Mouse (Mus musculus) intestine, postnatal 0 days (tissue): Measurements from ENCODE around the gene Olfr697. TPM values are rescaled to one million over a fixed set of nuclear protein-coding genes. Genes with fewer than 3 reads are reported as not detected.
"Not testable (repeated sequence)": the region's sequence is repeated elsewhere in the genome, so short reads cannot be mapped to it uniquely, and the experiment has no call there.

Experiments
- ATAC-seq: fragments of 200-750 bp; cut with Nextera tagmentation; 2 replicates; pipeline ENCODE4 v1.8.0; 2017; ENCODE audit warnings: mild to moderate bottlenecking, moderate TSS enrichment, moderate library complexity
- H3K27ac ChIP-seq: fragments of 300-500 bp; sonication (generic); 2 replicates; pipeline ENCODE4 v1.5.1; 2014; ENCODE audit warnings: mild to moderate bottlenecking, low read depth, low read length, moderate library complexity
- H3K27me3 ChIP-seq: fragments of 300-500 bp; sonication (generic); replicated peaks from 2 replicates; pipeline ENCODE4 v1.6.1; 2014; ENCODE audit warnings: low read length, mixed read lengths; ENCODE audit not compliant: control insufficient read depth, insufficient read depth
- H3K36me3 ChIP-seq: fragments of 300-500 bp; sonication (generic); 2 replicates; pipeline ENCODE4 v1.6.1; 2014; ENCODE audit warnings: mild to moderate bottlenecking, moderate library complexity; ENCODE audit not compliant: control insufficient read depth, insufficient read depth
- H3K4me1 ChIP-seq: fragments of 300-500 bp; sonication (generic); replicated peaks from 2 replicates; pipeline ENCODE4 v1.6.1; 2014; ENCODE audit warnings: antibody characterized with exemption, low read length, mixed read lengths; ENCODE audit not compliant: control insufficient read depth, insufficient read depth
- H3K4me2 ChIP-seq: fragments of 300-500 bp; sonication (generic); replicated peaks from 2 replicates; pipeline ENCODE4 v1.6.1; 2014; ENCODE audit warnings: low read depth, mild to moderate bottlenecking, moderate library complexity
- H3K4me3 ChIP-seq: fragments of 300-500 bp; sonication (generic); 2 replicates; pipeline ENCODE4 v1.5.1; 2014; ENCODE audit warnings: low read depth, low read length
- H3K9ac ChIP-seq: fragments of 300-500 bp; sonication (generic); 2 replicates; pipeline ENCODE4 v1.6.1; 2014; ENCODE audit warnings: mild to moderate bottlenecking, low read depth, low read length
- H3K9me3 ChIP-seq: fragments of 300-500 bp; sonication (generic); 2 replicates; pipeline ENCODE4 v1.6.1; 2016; ENCODE audit warnings: mixed run types; ENCODE audit not compliant: control insufficient read depth
- CTCF ChIP-seq: sonication (generic); IDR thresholded peaks from 2 replicates; pipeline ENCODE4 v1.5.1; 2016; ENCODE audit warnings: low read depth, mild to moderate bottlenecking, control low read depth, antibody characterized with exemption, moderate library complexity
- WGBS: fragments of 180-500 bp; shearing (Covaris S2); extraction: QIAGEN DNeasy Blood & Tissue Kit; methylation state at CpG from one replicate; pipeline ENCODE4 v1.1.7; 2014; 5-methylcytosine and 5-hydroxymethylcytosine counted together
- polyA plus RNA-seq: library from polyadenylated mRNA; unstranded; fragments of >200 nt; fragmentation: Nextera tagmentation; extraction: Ambion mirVana; gene quantifications from 2 replicates; pipeline ENCODE4 v1.2.1, GENCODE M21; 2015

Olfr697 gene
- polyA plus RNA-seq, 1 experiment from 2014 or later: not detected

- no peak overlapping the region for H3K9ac ChIP-seq
- 12% methylated on average over 2 of the region's 2 CpGs for WGBS
- no peak overlapping the region for H3K4me2 ChIP-seq
- peaks cover 10% of the 10 kb centered on the region; the same call in 1 of the 2 replicates for H3K27me3 ChIP-seq
- no peaks in the 10 kb centered on the region for H3K36me3 ChIP-seq
- 0 out of 2 replicates have a peak, but pooled peaks have one; percentile 49 for ATAC-seq
- no peaks in the 10 kb centered on the region for H3K9me3 ChIP-seq
- H3K27ac ChIP-seq: no peak overlapping the region
- no peak for TF ChIP-seq CTCF
- H3K4me1 ChIP-seq: no peaks in the 10 kb centered on the region
- H3K4me3 ChIP-seq: no peak overlapping the region
These were observed 8.5 kb downstream of the Olfr697 start for GRCm38 (mm10) chr7:106733717-106734116.

- H3K27me3 ChIP-seq, H3K27ac ChIP-seq, H3K9ac ChIP-seq, H3K4me1 ChIP-seq, H3K36me3 ChIP-seq, H3K4me2 ChIP-seq, H3K9me3 ChIP-seq, H3K4me3 ChIP-seq, ATAC-seq: not testable (repeated sequence)
- WGBS: 80% methylated on average over 2 of the region's 2 CpGs
These were observed 16.6 kb downstream of the Olfr697 start for GRCm38 (mm10) chr7:106725654-106726053.

GRCm38 (mm10) chr7:106716296-106716695, 25.9 kb downstream of the Olfr697 start, which contains the start of gene Olfr695:
Olfr695 (minus strand) TSS chr7:106716396.
- no peak within 1 kb of the TSS for H3K4me2 ChIP-seq
- H3K9ac ChIP-seq: no peak within 1 kb of the TSS
- no peak within 1 kb of the TSS for H3K27ac ChIP-seq
- no peaks in the 10 kb centered on the region for H3K27me3 ChIP-seq
- H3K4me3 ChIP-seq: no peak within 1 kb of the TSS
- TF ChIP-seq CTCF: no peak
- no peaks in the 10 kb centered on the region for H3K36me3 ChIP-seq
- H3K4me1 ChIP-seq: no peaks in the 10 kb centered on the region
- no peaks in the 10 kb centered on the region for H3K9me3 ChIP-seq
- ATAC-seq: no peak

GRCm38 (mm10) chr7:106711463-106711862, 30.8 kb downstream of the Olfr697 start:
- Histone ChIP-seq H3K9me3 (no peaks in the 10 kb centered on the region), H3K27me3 (no peaks in the 10 kb centered on the region), H3K27ac (no peak overlapping the region), H3K9ac (no peak overlapping the region), H3K4me1 (no peaks in the 10 kb centered on the region), H3K4me3 (no peak overlapping the region), H3K4me2 (no peak overlapping the region), H3K36me3 (no peaks in the 10 kb centered on the region)
- ATAC-seq: no peak
- 88% methylated on average over 6 of the region's 6 CpGs for WGBS
- TF ChIP-seq CTCF: no peak

- H3K4me3 ChIP-seq, H3K27me3 ChIP-seq, H3K9ac ChIP-seq, H3K27ac ChIP-seq, H3K9me3 ChIP-seq, H3K36me3 ChIP-seq, H3K4me2 ChIP-seq, H3K4me1 ChIP-seq, ATAC-seq: not testable (repeated sequence)
- WGBS: 91% methylated on average over 10 of the region's 10 CpGs
These were observed 34.5 kb downstream of the Olfr697 start for GRCm38 (mm10) chr7:106707705-106708104.

GRCm38 (mm10) chr7:106696891-106697290, 45.4 kb downstream of the Olfr697 start:
- WGBS: 86% methylated on average over 1 of the region's 1 CpGs
- Histone ChIP-seq H3K4me2 (no peak overlapping the region), H3K27me3 (no peaks in the 10 kb centered on the region), H3K9ac (no peak overlapping the region), H3K36me3 (no peaks in the 10 kb centered on the region), H3K9me3 (no peaks in the 10 kb centered on the region), H3K4me3 (no peak overlapping the region), H3K4me1 (no peaks in the 10 kb centered on the region), H3K27ac (no peak overlapping the region)
- no peak for ATAC-seq
- no peak for TF ChIP-seq CTCF

GRCm38 (mm10) chr7:106692976-106693375, 49.3 kb downstream of the Olfr697 start:
- WGBS: 83% methylated on average over 3 of the region's 3 CpGs
- no peak for ATAC-seq
- H3K4me2 ChIP-seq: no peak overlapping the region

More at GRCm38 (mm10) chr7:106692976-106693375, 49.3 kb downstream of the Olfr697 start:
- H3K36me3 ChIP-seq: no peaks in the 10 kb centered on the region
- no peak overlapping the region for H3K4me3 ChIP-seq
- no peaks in the 10 kb centered on the region for H3K9me3 ChIP-seq
- no peaks in the 10 kb centered on the region for H3K4me1 ChIP-seq
- no peaks in the 10 kb centered on the region for H3K27me3 ChIP-seq
- H3K27ac ChIP-seq: no peak overlapping the region
- no peak for TF ChIP-seq CTCF
- H3K9ac ChIP-seq: no peak overlapping the region
